Mouse (Mus musculus) spleen, postnatal 36 days (tissue): ENCODE results near the gene Gramd1b.

ENCODE experiments used
- DNase-seq, 2 experiments: peaks; one replicate each; pipeline ENCODE4 v3.0.0; 2022; ENCODE audit warnings: low spot score in 2 of 2, mixed read lengths in 1 of 2

Gramd1b gene

DNA sequence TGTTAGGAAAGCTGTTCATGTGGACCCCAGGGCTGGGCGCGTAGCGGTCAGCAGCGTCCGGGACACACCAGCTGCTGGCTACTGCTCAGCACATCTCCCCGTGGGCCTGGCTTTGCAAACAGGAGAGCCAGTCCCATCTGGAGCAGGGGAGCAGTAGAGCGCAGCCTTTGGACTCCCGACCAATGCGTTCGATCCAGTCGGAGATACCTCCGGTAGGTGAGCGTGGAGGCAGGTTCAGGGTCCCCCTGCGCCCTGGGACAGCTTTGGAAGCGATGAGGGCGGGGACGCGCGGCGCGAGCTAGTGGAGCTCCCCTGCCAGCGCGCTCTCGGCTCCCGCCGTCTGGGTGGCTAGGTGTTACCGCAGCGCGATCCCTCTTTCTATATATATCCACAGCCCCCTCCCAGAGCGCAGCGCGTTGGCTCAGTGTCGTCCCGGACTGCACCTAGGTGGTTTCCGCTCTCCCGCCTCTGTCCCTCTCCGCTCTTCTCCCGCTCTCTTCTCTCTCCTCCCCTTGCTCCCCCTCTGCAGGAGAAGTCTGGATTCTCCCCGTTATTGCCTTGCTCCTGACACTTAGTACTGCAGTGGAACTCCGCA is at the start of gene Gramd1b:
Gramd1b (minus strand) TSS at position 357 of the 595 bp plus-strand sequence.
- no peak for DNase-seq

DNA sequence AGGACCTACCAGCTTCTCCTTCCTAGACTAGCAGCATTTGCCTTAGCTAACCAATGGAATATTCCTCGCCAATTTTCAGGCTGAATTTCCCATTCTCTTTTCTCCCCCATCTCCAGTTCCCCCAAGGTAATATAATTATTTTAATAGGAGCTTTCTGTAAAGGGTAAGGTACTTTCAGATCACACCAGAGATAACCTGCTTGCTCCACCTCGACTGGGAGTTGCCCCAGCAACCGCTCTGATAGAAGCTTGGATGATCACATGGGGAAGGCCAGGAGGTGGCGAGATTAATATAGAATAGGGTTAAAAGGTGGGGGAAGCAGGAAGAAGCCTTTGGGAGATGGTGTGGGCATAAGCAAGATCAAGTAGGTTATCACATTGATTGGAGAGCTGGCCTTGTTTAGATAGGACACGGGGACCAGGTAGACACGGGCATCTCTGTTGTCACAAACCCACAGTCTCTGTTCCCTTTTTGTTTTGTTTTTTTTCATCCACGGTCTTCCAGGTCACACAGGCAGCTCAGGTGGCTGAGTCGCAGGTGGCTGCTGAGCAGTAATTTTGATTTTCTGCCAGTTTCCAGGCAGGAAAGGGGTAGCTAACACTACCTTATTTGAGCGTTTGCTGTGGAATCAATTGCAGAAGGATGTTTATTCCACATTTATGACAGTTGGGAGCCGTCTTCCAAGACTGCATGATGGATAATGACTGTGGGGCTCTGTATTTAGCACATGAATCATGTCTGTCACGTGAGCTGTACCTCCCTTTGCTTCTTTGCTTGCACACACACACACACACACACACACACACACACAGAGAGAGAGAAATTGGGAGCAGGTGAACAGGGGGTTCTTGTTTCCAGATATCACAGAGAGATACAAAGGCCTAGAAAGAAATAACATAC is 47.8 kb upstream of the Gramd1b start:
- DNase-seq: no peak

DNA sequence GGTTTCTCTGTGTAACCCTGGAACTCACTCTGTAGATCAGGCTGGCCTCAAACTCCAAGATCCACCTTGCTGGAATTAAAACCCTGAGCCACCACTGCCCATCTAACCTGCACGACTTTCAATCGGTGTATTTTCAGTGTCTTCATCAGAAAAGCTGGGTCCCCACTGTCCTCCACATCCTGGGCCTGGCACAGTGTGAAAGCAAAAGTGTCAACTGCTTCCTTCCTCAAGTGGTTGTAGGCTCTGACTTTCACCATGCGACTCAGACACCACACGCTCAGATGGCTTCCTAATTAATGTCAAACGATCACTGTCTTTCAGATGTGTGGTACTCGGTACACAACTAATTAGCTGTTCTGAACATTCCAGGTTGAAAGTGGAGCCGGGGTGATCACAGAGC is 45.9 kb upstream of the Gramd1b start:
- peak; percentile 32 for DNase-seq

DNA sequence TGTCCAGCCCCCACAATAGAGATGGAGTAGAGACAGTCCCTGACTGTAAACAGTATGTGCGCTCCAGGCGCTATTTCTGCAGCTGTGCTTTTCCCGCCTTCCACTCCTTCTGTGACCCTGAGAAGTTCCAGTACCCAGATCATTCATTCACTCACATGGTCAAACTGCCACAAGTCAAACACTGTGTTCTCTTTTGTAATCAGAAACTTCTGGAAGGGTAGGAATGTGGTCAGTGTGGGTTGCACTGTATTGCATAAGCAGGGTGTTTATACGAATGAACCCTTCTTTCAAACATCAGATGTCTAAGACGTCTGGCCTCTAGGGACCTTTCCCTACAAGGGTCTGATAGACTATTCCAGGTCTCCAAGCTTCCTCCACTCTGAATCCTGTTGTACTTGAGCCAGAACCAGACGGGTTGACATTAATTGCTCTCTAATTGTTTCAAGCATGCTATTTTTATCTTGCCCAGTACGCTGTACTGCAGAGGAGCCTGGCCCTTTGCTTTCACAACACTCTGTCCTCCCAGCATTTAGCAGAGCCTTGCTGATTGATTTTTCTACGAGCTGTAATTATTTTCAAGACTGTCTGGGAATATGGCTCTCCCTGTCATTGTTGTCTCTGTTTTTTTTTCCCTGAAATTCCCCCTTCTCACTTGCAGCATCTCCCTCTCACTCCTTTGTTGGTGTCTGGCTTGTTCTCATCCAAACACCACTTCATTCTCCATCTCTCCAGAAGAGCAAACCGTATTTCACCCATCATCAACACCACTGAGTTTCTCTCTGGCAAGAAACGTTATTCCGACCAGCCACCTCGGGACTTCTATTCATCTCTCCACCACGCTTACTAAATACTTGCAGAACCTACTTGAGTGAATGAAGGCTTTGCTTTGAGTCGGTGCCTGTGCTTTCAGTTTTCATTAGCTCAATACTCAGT is 44.1 kb upstream of the Gramd1b start:
- peak in 1 of 2 experiments; percentile 14 for DNase-seq

DNA sequence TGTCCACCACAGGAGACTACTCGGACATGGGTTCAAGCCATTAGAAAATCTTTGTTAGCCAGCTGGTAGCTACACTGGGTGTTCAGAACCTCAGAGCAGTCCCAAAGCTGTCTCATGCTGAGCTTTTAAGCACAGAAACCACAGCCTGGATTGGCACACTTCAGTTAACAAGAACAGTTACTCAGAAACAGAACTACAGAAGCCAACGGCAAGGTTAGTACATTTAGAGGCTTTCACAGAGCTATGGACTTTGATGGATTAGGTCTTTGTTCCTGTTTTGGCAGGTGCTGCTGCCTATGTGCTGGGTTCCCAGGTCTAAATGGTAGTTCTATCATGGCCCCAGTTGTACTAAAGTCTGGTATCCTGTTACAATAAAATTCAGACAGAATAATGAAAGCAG is 40.1 kb upstream of the Gramd1b start:
- no peak for DNase-seq

DNA sequence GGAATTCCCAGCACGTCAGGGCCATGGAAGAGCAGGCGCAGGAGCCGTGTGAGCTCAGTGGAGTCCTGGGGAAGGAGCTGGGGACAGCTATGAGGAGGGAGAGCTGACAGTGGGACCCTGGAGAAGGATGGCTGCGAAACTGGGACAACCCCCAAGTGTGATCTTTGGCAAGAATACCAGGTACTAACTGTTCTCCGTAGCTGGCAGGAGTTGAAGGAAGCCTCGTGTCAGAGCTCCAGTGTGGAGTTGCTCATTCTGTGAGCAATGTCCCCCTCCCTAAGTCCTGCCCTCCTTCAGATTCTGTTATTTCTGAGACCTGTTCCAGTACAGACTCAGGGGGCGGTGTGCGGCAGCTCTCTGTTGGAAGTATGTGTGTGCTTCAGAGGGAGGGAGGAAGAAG is 36.9 kb upstream of the Gramd1b start:
- DNase-seq: no peak

DNA sequence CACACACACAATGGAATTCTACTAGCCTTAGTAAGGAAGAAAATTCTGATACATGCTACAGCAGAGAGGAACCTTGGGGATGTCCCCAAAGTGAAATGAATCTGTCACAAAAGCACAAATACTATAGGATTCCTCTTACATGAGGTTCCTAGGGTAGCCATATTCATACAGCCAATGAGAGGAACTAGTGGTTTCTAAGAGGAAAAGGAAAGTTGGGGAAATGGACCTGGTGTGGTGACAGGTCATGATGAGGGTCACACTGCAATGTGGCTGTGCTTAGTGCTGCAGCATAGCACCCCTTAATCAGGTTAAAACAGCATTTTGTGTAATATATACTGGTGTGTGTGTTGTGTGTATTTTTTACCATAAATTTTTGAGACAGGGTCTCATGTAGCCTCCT is 32.6 kb upstream of the Gramd1b start:
- DNase-seq: no peak

DNA sequence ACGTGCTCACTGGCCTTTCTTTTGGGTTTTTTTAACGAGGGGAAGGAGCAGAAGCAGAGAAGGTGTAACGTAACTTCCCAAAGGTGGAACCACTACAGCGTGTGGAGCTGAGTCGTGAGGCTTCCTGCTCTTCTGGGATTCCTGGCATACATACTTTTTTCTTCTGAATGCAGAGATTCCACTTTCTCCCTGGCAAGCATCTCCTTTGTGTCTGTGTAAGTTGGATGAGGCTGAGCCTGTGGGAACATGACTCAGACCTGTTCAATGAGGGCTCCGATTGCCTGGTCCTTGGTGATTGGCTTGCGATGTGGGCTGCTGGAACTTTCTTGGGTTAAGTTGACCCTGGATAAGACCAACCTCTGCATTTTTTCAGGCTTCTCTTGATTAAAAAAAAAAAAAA is 28.5 kb upstream of the Gramd1b start:
- DNase-seq: no peak

DNA sequence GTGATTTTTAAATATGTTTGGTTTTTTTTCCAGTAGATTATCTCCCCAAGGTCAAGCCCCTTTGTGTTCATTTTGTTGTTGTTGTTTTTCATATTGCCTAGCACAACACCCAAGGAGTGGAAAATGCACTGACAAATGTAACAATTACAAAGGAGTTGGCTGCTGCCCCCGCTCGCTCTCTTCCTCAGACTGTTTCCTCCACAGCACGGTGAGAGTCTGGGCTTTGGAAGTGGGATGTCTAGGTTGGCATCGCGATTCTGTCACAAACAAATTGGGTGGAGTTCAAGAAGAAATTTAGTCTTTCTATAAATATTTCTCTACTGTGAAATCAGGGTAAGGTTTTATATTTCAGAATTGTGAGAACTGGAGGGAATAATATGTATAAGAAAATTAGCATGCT is 26.6 kb upstream of the Gramd1b start:
- no peak for DNase-seq

DNA sequence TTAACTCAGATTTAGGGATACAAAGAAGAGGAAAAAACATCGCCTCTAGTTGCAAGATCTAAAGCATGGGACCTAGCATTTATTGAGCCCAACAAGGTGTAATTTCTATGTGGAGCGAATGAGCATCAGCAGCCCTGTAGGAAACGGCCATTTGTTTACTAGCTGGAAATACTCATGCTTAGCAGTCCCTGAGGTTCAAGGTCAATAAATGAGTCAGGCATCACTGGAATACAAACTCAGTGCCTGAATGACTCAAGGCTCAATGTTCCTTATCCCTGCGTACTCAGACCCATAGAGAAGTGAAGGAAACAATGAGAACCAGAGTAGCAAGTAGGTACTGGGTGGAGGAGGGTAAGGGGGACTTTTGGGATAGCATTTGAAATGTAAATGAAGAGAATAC is 25.2 kb upstream of the Gramd1b start:
- no peak for DNase-seq

DNA sequence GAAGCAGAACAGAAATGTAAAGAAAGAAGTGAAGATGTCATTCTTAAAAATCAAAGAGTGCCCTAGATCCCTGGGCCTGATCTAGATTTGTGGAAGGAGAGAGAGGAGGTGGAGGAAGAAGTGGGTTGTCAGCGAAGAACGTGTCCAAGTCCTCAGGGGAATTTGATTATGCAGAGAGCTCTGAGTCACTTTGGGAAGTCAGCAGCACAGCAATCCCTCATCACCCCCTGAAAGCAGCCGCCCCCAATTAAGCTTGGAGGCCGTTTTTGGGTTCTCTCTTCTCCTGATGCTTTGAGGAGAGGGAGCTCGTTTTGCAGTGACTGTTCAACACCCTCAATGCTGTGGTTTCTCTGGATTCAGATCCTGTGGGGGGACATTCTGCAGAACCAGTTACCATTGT is 24.1 kb upstream of the Gramd1b start:
- DNase-seq: no peak

DNA sequence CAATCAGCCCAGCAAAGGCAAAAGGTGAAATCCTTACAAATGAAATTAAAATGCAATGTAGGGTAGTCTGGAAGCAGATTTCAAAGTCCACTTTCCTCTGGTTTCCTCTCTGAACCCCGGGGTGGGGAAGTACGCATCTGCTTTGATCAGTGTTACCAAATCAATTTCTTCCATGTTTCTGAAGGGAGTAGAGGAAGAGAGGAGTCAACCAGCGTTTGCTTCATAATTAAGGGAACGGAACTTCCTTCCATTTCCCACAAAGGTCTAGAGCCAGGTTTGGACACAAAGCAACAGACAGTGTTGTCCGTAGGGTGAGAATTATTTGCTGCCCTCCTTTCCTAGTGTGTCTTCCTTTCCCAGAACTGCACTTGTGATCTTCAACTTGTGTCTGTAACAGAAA is 16.7 kb upstream of the Gramd1b start:
- no peak for DNase-seq

DNA sequence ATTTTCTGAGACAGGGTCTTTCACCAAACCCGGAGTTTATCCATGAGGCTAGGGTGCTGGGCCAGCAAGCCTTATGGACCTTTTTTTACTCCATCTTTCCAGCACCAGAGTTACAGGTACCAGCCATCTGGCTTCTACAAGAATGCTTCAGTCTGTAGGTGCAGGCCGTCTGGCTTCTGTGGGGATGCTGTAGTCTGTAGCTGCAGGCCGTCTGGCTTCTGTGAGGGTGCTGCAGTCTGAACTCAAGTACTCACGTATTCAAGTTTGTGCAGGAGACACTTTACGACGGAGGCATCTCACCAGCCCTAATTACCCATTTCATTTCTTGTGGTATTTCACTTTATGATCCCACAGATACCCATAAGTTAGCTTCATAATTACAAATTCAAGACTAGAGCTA is 14.0 kb upstream of the Gramd1b start:
- no peak for DNase-seq

DNA sequence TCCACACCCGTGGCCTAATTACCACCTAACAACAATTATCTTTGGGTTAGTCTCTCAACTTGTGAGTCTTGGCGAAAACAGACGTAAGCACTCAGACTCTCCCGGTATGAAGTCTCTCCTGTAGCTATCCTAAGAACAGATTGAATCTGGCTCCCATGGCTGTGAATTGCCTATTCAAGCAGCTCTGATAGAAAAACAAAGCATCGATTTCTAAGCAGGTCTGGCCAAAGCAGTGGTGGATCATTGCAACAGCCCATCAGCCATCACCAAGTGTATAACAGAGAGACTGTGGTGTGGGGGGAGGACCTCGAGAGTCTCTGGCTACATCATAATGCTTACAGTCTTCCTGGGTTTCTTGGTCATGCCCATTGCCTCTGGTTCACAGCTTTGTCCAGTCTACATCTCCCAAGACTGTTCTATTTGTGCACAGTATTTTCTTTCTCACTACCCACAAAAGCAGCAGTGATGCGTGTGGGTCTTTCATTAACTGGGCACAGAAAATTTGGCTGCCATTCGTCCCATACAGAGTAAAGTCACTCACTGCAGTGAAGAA is 8.5 kb upstream of the Gramd1b start:
- no peak for DNase-seq

DNA sequence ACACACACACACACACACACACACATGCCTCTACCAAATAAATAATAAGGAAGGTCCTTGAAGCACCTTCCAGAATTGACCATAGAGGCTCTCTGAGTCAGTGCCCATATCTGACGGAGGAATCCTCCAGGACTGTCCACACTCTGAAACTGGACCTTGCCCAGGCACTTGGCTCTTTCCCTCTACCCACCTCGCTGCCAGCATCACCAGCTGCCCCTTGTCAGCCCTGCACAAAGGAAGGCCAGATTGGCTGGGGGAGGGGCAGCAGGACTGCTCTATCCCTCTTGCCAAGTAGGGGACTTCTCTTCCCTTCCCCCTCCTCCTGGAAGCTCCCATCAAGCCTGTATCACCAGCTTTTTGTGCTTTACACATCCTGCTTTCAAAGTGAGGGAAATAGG is 6.5 kb upstream of the Gramd1b start:
- no peak for DNase-seq

DNA sequence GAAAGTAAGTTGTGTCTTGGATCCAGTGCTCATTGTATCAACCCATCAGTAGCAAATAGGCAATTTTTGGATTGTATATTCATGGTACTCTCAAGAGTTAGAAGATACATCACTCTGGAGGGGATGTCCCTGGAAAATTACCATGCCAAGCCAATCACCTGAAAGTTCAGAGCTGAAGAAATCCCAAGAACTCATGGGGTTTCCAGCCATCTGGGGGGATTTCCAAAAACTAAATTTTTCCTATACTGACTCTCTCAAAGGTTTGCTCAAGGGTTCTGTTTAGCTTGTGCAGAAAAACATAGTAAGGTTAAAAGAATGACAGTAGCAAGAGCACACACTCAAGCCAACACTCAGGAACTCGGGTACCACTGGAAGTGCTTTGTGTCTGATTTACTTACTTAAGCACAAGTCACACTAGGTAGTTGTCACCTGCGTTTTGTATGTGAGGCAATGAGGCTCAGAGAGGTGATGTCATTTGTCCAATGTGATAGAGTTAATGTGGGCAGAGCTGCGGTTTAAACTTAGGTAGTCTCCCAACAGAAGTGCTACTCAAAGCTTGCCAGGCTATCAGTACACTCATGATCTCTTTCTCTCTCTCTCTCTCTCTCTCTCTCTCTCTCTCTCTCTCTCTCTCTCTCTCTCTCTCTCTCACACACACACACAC is 6.0 kb upstream of the Gramd1b start:
- no peak for DNase-seq

DNA sequence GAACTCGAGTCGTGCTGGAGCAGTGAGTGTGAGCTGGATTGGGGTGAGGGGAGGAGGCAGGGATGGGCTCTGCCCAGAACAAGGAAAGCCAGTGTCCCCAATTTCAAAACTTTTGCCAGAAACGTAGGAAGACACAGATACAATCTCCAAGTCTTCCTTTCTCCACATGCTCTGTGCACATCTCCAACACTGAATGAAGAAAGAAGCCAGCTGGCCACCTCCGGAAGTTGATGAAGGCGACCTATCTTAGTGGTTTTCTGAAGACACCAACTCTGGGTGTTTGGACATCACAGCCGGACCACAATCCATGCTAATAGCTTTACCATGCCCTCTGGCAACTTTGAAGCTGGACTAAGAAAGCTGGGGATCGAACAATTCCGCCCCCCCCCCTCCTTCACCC is 647 bp downstream of the Gramd1b start:
- no peak for DNase-seq

DNA sequence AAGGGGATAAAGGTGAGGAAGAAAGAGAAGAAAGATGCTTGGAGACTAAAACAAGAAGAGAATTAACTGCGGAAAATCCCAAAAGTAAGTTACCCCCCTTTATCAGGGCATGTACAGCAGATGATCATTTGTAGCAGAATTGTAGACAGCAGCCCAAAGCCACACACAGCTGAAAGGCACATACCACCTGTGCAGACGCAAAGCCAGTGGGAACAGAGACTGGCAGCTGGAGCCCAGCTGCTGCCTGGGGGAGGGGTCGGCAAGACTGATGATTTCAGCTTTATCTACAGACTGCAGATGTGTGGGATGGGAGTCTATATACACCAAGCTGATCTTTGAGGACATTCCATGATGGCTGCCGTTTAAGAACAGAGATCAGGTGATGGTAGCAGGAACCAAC is 2.5 kb downstream of the Gramd1b start:
- DNase-seq: no peak

DNA sequence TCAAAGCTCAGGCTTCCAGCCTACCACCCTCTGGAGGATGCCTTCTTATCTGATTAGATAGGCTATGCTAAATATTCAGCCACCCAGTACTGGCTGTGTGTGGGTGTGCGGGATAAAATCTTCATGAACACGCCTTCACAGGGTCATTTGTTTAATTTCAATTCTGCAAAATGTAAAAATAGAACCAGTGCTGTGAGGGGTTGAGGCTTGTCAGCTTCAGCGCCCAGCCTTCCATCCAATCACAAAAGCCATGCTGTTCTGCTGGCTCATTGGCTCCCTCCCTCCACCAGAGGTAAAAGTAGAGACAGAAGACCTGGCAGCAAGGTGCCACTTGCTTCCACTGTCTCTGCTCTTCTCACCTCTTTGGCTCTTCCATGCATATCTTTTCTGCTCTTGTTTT is 4.3 kb downstream of the Gramd1b start:
- DNase-seq: peak; percentile 22

DNA sequence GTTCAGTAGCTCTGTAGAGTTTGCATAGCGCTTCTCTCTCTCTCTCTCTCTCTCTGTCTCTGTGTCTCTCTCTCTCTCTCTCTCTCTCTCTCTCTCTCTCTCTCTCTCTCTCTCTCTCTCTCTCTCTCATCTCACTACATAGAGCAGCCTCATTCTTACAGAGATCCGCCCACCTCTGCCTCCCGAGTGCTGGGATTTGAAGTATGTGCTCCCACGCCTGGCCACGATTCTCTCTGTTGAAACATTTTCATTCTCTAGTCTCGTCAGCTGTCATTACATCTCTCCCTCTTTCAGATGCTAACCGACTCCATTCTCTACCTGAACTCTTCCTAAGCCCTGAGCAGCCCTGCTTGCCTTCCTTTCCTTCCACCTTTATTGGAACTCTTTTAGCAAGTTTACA is 9.0 kb downstream of the Gramd1b start:
- DNase-seq: no peak

DNA sequence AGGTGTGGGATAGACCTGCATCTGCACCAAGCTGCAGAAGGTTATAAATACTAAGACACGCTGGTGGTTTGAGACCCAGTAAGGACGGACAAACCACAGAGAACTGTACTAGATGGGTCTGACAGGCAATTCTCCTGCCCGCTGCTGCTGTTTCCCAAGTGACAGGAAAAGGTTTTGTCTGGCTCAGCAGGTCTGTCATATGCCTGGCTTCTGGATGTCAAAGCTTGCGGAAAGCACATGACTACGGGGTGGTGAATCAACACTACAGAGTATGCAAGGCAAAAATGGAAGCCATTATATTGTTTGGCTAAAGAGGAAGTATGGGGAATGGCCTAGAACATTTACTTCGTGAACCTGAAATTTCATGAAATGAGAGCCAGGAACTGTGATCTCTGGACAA is 10.1 kb downstream of the Gramd1b start:
- DNase-seq: no peak

DNA sequence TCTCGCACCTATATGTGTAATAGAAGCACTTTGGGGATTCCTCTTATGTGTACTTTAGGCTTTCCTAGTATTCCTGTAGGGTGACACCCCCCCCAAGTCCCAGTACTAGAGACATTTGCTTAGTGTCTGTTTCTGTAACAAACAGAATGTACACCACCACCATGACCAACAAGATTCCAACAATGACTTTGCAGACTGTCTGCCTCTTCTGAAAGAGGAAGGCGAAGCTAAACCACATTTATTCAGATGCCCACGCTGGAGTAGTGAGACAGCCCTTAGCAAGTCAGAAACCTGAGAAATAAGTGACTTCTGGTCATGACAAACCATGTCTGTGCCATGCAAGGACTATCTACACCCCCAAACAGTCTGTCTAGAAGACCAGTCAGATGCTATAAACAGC is 11.9 kb downstream of the Gramd1b start:
- DNase-seq: no peak
